Mouse (Mus musculus) kidney, adult 8-10 months (tissue): ENCODE measurements around the gene Smap1.
"Not testable (repeated sequence)": the region's sequence is repeated elsewhere in the genome, so short reads cannot be mapped to it uniquely, and the experiment has no call there.

Experiments used
- DNase-seq, 2 experiments: peaks; one replicate each; pipeline ENCODE4 v3.0.0; 2022

The Smap1 gene

GRCm38 (mm10) chr1:23921711-23922529 lies at the start of gene Smap1:
Gene Smap1 (minus strand): TSS chr1:23922317.
- peak; percentile 72 to 74 for DNase-seq

DNA sequence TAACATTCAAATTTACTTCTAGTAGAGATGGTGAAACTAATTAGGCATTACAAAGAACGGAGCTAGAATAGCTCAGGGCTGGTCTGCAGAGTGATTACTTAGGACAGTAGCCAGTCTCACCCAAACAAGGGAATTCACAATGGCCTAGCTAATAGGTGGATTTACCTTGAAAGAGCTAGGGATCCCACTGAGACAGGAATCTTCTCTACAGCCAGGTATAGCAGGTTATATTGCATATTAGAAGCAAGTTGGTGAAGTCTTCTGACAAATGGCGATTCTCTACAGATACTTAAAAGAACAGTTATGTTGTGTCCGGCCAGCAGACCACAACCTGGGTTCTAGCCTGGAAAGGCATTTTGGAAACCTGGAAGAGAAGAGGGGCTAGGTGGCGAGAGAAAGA lies 49.0 kb upstream of the Smap1 start:
- DNase-seq = not testable (repeated sequence)

GRCm38 (mm10) chr1:23968027-23968725 lies 46.1 kb upstream of the Smap1 start:
- no peak for DNase-seq

- DNase-seq = no peak
These were observed 44.1 kb upstream of the Smap1 start for GRCm38 (mm10) chr1:23966226-23966625.

DNA sequence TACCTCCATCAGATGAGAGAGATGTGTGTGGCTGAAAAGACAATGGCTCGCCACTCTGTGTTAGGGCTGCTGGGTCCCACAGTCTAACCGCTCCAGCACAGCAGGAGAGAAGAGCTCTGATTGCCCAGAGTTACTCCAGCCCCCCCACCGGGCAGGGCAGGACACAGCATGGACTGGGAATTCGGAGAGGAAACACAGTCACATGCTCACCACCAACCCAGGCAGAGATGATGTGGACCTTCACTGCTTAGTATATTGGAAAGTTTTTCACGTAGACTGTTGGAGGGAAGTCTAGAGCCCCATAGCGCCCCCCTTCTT lies 37.3 kb upstream of the Smap1 start:
- DNase-seq = no peak

DNA sequence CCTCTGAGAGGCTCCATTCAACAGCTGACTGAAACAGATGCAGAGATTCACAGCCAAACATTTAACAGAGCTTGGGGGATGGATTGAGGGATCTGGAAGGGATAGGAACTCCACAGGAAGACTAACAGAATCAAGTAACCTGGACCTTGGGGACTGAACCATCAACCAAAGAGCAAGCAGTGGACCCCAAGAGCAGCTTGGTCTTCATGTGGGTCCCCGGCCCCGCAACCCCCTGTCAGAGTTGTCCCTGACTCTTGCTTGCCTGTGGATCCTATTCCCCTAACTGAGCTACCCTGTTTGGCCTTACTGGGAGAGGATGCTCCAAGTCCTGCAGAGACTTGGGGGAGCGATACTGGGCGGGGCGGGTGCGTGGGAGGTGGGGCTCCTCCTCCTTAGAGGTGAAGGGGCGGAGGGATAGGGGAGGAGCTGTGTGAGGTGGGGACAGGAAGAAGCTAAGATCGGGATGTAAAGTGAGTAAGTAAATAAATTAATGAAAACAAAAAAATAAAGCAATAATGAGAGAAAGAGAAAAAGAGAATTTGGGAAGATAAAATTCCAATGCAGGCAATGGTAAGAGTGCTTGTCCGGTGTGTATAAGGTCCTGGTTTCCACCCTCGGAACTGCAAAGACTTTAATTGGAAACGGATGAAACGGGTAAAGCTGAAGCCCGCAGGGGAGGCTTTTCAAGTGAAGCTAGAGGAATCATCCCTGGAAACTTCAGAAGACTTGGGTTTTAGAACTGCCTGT lies 36.7 kb upstream of the Smap1 start:
- DNase-seq = no peak

DNA sequence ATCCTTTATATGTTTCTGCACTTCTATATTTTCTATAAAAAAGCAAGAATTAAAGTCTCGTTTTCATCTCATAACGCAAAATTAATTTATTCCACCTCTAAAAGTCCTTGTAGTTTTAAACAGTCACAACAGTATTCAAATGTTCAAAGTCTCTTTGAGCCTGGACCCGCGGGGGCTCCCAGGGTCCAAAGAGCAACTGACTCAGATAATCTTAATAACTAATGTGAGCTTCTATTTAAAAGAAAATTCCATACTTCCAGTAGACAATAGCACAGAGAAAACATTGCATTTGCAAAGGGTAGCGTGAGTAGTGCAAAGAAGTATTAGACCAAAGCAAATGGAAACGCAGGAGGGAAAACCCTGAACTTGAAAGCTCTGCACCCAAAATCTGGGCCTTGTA lies 36.0 kb upstream of the Smap1 start:
- DNase-seq = peak in 1 of 2 experiments; percentile 32

- DNase-seq = no peak
These were observed 33.4 kb upstream of the Smap1 start for GRCm38 (mm10) chr1:23955539-23955938.

- DNase-seq = peak; percentile 59 to 77
These were observed 31.8 kb upstream of the Smap1 start for GRCm38 (mm10) chr1:23953921-23954320.

DNA sequence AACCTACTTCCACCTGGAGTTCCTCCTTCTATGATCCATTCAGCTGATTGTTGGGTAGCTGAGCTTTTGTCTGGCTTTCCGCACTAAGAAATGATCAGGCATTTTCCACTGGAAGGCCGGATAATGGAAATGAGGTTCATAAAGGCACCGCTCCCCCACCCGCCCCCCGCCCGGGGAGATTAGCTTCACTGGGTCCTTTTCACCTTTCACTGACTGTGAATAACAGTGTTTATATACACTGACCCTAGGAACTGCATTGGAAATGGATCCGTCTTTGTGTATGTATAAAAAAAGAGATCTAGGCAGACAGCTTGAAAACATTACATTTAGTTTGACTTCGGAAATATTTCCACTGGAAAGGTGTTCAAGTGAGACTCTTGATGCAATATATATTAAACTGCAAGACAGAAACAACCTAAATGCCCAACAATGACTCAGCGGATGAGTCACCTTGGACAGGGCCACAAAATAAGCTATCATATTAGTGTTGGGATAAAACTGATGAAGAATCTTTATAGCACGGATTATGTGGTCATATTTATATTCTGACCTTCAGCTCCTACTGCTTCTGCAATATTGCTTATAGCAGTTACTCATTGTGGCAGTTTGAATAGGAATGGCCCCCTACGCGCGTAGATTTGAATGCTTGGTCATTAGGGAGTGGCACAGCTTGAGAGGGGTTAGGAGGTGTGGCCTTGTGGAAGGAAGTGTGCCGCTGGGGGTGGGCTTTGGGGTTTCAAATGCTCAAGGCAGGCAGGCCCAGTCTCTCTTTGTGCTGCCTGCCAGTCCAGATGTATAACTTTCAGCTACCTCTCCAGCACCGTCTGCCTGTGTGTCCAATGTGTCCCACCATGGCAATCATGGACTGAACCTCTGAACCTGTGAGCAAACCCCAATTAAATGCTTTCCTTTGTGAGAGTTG lies 26.9 kb upstream of the Smap1 start:
- no peak for DNase-seq

GRCm38 (mm10) chr1:23948290-23948689 lies 26.2 kb upstream of the Smap1 start:
- DNase-seq = no peak

DNA sequence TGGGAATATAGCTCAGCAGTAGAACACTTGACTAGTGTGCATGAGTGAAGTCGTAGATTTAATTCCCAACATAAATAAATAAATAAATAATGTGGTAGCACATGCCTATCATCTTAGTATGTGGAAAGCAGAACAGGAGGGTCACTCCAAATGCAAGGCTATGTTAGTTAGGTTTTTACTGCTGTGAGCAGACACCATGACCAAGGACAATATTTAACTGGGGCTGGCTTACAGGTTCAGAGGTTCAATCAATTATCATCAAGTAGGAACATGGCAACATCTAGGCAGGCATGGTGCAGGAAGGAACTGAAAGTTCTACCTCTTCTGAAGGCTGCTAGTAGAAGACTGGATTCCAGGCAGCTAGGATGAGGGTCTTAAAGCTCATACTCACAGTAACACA lies 22.0 kb upstream of the Smap1 start:
- DNase-seq = peak; percentile 27 to 34

DNA sequence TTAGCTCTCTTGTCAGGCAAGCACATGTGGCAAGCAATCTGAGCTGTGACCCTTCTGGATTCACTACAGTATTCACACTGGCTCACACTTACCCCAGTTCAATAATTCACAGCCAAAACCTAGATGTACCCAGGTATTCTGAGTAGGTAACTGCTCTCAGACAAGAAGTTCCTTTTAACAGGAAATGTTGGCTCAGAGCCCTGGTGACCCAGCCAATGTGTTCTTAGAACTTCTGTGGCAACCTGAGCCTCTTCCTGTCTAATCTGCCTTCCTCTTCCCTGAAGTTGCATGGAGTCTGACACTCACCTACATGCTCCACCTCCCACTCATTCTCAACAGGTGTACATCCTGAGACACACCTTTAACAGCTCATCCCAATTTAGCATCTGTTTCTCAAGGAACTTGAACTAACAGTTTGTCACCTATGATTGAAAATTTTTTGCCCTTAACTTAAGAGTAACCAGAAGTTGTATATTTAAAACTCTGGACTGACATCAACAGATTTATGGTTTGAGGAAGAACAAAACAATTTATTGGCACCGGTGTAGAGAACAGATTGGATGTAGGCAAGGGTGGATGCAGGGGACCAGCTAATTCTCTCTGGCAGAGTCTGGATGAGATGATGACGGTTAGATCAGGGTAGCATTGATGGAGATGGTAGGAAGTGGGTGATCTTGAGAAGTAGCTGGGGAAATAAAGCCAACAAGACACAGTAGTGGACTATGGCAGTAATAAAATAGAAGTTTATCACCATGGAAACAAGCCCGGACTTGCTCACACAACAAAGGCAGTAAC lies 21.2 kb upstream of the Smap1 start:
- peak; percentile 17 to 44 for DNase-seq

DNA sequence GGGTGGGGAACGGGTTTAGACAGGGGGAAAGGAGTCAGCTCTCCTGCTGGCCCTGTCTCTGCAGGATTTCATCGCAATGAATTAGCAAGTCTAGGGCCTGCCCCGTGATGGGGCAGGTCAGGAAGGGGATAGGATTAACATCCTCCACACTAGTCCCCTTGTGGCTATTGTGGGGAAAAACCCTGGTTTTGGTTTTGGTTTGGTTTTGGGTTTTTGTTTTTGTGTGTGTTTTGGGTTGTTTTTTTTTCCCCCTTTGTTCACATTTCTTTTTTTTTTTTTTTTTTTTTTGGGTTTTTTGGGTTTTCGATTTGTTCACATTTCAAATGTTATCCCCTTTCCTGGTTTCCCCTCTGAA lies 13.3 kb upstream of the Smap1 start:
- no peak for DNase-seq

DNA sequence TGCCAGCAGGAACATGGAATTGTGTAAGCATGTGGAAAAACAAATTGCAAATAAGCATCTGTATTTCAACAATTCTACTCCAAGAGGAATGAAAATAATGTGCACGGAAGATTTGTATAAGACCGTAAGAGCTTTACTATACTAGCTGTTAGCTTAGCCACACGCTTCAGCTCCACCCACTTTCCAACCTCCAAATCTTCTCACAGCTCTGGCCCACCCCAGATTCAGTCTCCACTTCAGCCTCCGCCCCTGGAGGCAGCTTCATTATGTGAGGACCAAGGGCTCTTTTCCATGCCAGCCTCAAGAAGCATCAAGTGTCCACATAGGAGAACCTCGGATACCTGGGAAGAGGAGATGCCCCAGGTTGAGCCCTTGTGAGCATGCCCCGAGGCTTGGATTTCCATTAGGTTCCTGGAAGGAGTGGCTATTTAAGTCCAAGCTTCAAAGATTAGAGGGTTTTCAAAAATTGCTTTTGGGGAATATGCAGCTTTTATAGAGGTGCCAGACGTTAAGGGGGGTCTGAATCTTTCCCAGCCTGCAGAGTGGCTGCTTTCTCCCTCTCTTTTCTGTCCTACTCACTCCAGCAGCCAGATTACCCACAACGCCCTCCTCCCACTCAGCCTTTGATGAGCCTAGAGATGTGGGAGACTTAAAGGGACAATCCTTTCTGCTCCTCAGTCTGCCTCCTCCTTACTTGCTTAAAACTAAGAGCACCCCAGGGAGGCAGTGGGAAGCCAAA lies 12.7 kb upstream of the Smap1 start:
- DNase-seq = no peak

GRCm38 (mm10) chr1:23929410-23929809 lies 7.3 kb upstream of the Smap1 start:
- no peak for DNase-seq

DNA sequence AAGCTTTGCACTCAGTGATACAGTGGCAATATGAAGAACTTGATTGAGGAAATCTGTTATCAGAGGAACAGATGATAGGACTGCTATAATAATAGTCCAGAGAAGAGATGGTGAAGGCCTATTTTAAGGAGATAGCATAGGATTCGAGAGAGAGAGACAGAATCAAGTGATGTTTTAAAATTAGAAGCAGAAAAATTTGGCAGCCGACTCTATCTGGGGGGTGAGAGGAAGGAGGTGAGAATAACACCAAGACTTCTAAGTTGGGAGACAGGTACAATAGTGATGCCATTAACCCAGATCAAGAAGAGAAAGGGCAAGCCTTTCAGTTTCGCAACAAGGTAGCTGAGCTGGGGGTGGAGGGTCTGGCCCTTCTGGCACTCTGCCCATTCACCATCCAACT lies 6.3 kb upstream of the Smap1 start:
- DNase-seq = no peak

GRCm38 (mm10) chr1:23923779-23924708 lies 1.9 kb upstream of the Smap1 start:
- DNase-seq = no peak

DNA sequence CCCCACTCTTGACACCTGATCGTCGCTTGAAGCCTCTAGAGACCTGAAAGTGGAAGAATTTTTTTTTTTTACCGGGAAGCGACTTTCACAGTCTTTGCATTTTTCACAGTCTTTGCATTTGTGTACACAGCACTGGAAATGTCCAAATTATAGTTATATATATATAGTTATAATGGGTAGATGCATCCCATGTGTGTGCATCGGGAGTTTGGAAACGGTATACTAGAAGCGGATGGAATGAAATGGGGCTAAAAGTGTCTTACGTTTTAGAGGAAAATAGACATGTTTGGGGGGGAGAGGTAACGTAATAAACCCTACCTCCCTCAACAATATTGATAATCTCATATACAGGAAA lies 390 bp upstream of the Smap1 start:
- DNase-seq = no peak

- peak in 1 of 2 experiments; percentile 20 for DNase-seq
These were observed 1.8 kb downstream of the Smap1 start for GRCm38 (mm10) chr1:23920275-23920674.
